Mouse (Mus musculus) gastrocnemius, postnatal 4 days (tissue): Measurements from ENCODE around the gene Ptbp1. TPM values are rescaled to one million over a fixed set of nuclear protein-coding genes. Genes with fewer than 3 reads are reported as not detected.

Source experiments
- DNase-seq, 2 experiments: peaks; one replicate each; pipeline ENCODE4 v3.0.0; 2021 to 2022; ENCODE audit warnings: low spot score in 2 of 2, mixed read lengths in 2 of 2
- total RNA-seq, 2 experiments: library from RNA; stranded (reverse); gene quantifications; 2 replicates each; pipeline ENCODE4 v1.2.3; 2021

The Ptbp1 gene
- total RNA-seq, 2 experiments from 2014 or later: 167 to 170 TPM

DNA sequence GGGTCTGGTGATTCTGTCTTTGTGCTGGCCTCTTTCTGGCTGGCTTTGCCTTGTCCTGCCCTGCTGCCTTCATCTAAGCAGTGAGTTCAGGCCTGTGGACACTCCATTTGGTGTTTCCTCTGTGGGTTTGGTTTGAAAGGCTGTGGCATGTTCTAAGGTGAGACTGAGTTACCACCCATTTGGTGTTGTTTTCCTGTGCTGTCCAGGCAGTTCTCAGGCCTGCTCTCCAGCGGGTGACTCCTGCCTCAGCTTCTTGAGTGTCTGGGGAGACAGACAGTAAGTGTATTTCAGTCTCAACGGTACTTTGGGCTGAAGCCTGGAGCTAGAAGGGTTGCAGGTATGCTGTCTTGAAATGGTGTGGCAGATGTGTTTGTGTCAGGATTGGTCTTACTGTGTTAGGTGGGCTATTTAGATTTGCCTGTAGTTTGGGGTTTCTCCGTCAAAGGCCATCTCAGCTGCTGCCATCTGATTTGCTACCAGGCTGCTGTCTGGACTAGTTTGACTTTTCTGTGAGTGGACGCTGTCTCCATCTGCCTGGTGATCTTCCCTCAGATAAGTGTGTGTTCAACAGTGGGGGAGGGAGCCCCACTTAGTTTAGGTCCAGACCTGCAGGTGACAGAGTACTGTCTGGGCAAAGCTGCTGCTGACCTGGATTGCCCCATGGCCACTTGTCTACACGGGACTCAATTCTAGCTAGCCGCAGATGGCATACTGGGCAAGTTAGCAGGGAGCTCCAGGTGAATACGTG lies 2.7 kb downstream of the Ptbp1 start:
- no peak for DNase-seq

GRCm38 (mm10) chr10:79857452-79857811 lies 3.2 kb downstream of the Ptbp1 start:
- peak in 1 of 2 experiments; percentile 67 for DNase-seq

DNA sequence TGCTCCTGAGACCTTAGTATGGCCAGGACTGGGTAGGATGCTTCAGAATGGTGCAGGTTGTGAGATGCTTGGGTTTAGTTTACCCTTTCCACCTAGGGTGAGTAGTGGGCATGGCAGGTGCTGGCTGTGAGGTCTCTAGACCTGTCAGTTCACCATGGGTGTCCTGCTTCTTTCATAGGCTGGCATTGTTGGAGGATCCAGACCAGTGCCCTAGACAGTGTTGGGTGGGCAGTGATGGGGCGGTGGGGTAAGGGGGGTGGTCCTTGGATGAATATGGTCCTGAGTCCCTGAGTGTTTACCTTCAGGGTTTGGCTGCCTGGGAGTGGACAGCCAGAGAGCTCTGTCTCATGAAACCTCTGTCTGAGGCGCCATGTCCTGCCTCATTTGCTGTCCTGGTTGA lies 3.7 kb downstream of the Ptbp1 start:
- no peak for DNase-seq

DNA sequence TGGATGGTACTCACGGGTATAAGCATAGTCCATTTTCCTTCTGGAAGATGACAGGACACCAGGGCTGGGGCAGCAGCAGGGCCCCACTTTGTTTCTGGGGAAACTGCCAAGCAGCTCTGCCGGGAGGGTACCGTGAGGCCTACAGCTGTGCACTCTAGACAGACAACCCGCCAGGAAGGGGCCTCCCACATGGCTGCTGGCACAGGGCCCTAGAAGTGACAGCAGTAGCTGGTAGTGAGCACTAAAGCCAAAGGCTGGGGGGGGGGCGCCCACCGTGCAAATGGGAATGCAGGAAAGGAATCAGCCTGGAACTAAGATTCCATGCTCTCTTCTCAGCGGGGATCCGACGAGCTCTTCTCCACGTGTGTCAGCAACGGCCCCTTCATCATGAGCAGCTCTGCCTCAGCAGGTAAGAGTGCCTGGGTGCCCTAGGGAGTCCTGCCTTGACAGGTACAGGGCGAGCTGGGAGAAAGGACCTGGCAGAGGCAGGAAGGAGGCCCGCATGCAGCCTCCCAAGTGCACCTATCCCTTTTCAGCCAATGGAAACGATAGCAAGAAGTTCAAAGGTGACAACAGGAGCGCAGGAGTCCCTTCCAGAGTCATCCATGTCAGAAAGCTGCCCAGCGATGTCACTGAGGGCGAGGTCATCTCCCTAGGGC lies 4.3 kb downstream of the Ptbp1 start:
- DNase-seq: peak; percentile 50 to 78

DNA sequence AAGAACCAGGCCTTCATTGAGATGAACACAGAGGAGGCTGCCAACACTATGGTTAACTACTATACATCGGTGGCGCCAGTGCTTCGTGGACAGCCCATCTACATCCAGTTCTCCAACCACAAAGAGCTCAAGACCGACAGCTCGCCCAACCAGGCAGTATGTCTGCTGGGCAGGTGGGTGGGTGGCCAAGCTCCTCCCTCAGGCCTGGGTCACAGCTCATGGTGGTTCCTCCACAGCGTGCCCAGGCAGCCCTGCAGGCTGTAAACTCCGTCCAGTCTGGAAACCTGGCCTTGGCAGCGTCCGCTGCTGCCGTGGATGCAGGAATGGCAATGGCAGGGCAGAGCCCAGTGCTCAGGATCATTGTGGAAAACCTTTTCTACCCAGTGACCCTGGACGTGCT lies 4.9 kb downstream of the Ptbp1 start:
- DNase-seq: no peak

DNA sequence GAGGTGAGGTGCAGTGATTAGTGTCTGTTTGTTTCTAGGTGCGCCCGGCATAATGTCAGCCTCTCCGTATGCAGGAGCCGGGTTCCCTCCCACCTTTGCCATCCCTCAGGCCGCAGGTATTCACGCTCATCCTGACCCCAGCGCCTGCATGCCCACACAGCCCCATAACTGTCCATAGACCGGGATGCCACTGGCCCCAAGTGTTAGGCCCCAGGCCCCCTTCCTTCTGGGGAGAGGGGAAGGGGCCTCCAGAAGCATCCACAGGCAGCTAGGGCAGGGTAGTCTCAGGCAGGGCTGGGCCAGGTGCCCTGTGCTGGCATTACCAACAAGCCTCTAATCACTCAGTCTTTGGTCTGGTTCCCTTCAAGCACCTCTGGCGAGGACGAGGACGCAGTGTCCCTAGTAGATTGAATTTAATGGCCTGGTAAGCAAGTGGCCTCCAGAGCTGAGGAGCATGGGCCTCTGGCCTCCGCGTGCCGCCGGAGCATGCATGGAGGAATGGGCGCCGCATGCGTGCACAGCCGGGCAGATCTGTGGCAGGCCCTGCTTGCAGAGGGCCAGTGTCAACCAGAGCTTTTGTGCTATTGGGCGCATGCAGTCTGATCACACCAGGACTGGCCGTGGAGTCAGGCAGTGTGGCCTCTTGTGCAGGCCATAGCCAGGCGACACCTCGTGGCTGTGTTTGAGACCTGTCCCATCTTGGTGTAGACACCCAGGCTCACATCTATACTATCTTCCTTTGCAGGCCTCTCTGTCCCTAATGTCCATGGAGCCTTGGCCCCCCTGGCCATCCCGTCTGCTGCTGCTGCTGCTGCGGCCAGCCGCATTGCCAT lies 6.1 kb downstream of the Ptbp1 start:
- no peak for DNase-seq

- no peak for DNase-seq
These were observed 7.2 kb downstream of the Ptbp1 start for GRCm38 (mm10) chr10:79861230-79862048.

DNA sequence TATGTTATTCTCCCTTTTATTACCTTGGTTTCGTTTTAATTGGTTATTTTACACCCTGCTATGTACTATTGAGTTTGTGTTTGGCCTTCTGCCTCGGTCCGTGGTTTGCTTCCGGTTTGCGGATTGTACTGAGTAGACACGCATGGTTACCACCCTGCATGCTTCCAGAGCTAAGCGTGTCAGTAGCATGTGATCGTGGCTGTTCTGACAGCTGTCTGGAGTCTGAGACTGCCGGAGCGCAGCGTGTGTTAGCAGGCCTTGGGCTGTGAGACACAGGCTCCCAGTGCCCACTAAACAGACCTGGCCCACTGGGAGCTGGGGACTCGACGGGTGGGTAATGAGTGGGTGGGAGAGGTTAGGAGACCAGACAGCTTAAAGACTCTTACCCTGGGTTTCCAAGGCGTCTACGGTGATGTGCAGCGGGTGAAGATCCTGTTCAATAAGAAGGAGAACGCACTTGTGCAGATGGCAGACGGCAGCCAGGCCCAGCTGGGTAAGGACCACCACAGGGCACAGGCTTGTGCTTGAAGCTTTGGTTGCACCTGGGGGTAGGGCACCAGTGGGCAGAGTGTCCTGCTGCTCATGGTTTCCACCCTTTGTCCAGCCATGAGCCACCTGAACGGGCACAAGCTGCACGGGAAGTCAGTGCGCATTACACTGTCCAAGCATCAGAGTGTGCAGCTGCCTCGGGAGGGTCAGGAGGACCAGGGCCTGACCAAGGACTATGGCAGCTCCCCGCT lies 8.0 kb downstream of the Ptbp1 start:
- DNase-seq: no peak

DNA sequence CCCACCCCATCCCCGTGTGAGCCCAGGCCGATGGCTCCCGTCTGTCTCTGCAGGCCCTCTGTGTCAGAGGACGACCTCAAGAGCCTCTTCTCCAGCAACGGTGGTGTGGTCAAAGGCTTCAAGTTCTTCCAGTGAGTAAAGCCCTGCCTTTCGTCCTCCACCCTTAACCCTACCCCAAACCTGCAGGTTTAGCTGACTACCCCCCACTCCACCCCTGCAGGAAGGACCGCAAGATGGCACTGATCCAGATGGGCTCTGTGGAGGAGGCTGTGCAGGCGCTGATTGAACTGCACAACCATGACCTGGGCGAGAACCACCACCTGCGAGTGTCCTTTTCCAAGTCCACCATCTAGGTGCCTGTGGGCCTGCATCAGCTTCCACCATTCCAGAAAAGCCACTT lies 8.7 kb downstream of the Ptbp1 start:
- DNase-seq: no peak

DNA sequence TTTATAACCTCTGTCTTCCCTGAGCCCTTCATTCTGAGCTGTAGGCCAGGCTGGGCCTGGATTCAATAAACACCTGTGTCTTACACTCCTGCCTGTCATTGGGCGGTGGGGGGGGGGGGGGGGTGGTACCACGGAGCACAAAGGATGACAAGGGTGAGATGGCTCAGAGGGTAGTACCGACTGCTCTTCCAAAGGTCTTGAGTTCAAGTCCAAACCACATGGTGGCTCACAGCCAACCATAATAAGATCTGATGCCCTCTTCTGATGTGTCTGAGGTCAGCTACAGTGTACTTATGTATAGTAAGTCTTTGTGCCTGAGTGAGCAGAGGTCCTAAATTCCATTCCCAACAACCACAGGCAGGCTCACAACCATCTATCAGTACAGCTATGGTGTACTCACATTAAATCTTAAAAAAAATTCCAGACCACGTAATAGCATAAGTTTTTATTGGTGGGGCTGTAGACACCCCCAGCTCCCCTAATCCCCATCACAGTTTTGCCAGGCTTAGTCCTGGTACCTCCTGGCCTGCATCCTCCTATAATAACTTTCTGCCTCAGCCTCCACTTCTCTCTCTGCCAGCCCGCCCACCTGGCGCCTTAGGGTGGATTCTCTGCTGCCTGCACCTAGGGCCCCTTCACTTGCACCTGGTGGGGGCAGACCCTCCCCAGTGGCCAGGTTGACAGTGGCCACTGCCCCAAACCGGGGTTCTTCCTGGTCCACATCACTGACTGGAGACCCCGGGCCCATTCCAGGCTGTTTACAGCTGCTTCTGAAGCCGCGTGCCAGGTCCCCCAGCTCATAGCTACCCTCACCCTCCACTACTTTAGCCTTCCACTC lies 10.3 kb downstream of the Ptbp1 start:
- DNase-seq: no peak

DNA sequence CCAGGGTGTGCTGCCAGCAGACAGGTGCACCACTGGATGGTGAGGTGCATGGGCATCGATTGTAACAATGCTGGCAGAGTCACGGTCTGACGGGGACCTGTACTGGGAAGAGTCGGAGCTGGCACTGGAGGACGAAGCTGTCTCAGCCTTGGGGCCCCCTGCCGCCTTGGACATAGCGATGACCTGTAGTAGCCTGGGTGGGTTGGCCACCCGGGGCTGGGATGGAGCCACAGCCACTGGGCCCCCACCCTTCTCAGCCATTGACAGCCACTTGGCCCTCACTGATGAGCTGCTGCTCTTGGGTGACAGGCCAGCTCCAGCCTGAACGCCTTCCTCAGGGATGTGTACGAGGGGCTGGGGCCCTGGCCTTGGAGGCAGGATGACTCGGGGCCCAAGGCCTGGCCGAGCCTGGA lies 11.0 kb downstream of the Ptbp1 start:
- DNase-seq: no peak

GRCm38 (mm10) chr10:79865801-79866295 lies 11.6 kb downstream of the Ptbp1 start:
- no peak for DNase-seq

DNA sequence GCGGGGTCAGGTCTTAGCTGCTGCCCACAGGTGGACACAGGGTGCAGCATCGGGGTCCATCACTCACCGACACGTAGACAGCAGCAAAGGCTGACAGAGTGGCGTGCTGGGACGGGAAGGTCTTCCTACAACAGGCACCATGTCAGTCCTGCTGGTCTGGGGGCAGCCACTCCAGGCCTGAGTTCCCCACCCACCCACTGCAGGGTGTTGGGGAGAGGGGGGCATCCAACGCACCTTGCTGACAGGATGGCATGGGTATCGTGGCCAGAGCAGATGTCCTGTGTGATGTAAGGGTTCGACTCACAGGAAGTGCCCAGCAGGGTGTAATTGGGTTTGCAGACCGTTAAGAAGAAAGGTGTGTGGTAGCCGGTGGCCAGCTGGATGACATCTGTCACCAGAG lies 12.4 kb downstream of the Ptbp1 start:
- no peak for DNase-seq

DNA sequence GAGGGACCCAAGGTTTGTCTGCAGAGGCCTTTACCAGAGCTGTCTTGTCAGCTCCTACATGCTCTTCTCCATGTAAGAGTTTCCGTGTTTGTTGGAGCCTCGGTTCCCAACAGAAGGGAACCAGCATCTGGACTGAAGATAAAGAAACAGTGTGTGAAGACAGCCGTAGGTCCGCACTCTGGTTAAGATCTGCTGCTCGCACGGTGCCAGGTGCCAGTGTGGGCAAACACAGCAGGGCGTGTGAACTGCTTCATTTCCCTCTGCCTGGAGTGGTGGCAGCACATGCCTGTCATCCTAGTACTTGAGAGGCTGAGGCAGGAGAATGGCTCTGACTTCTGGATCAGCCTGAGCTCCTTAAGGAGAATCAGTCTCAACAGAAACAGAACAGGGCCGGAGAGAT lies 17.6 kb downstream of the Ptbp1 start:
- no peak for DNase-seq

GRCm38 (mm10) chr10:79872862-79873261 lies 18.6 kb downstream of the Ptbp1 start:
- no peak for DNase-seq

- no peak for DNase-seq
These were observed 19.1 kb downstream of the Ptbp1 start for GRCm38 (mm10) chr10:79873313-79873712.

DNA sequence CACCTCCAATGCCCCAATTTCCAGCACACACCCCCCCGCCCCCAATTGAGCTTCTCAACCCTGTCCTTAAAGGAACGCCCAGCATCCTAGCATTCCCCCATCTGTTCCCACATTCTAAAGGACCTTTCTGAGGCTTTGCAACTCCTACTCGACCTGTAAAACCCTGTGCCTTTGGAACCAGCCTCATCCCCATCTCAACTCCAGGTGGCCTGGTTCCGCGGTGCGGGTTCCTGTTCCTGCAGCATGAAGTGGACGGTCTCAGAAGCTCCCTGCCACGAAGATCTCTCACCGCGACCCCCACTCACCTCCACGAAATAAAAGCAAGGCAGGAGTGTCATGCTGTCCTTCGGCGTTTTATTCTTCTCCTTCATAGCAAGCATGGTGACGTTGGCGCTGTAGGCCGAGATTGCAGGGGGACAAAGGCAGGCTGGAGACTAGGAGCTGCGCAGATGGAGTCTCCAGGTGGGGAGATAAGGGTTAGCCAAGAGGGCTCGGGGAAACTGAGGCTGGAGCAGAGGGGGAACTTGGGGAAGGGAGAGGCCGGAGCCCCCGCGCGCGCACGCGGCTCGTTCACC lies 19.6 kb downstream of the Ptbp1 start:
- no peak for DNase-seq

GRCm38 (mm10) chr10:79874290-79874862 lies 20.1 kb downstream of the Ptbp1 start, which contains the start of the genes Prtn3 and Plppr3:
TSS of gene Prtn3 (plus strand) at chr10:79874476.
TSS of gene Plppr3 (minus strand) at chr10:79874634.
- no peak for DNase-seq

- DNase-seq: no peak
These were observed 22.9 kb downstream of the Ptbp1 start for GRCm38 (mm10) chr10:79877174-79877573.
